Mouse (Mus musculus) T-helper 17 cell (primary cell): Measurements from ENCODE around the gene Sac3d1.

Experiments used
- in situ Hi-C, 2 experiments: fragments of 300-600 bp; cut with MboI, MseI; formaldehyde crosslinking; loops; 1 replicate in 1 of 2; 2 replicates in 1 of 2; pipeline ENCODE4 v1.15.1; 2025; ENCODE audit warnings: high pct_unique_total_duplicates in 2 of 2

The Sac3d1 gene

GRCm38 (mm10) chr19:6123330-6123729 is 4.9 kb upstream of the Sac3d1 start:
- in situ Hi-C loops: no loop called here

DNA sequence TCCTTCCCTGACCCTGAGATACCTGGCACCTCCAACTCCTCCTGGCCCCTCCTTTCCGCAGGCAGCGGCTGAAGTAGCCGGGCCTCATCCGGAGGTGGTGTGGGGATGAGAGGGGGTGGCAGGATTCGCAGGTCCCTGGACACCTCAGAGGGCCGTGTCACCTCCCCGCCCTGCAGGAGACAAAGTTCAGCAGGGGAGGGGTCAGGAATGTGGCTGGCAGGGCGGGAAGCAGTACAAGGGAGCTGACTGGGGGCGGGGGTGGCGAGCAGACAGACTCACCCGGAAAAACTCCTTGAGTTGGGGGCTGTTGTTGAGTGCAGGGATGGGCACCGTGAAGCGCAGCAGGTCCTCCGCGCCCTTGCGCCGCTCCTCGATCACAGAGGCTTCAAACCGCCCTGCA is 3.3 kb upstream of the Sac3d1 start:
- in situ Hi-C loops: no loop called here

DNA sequence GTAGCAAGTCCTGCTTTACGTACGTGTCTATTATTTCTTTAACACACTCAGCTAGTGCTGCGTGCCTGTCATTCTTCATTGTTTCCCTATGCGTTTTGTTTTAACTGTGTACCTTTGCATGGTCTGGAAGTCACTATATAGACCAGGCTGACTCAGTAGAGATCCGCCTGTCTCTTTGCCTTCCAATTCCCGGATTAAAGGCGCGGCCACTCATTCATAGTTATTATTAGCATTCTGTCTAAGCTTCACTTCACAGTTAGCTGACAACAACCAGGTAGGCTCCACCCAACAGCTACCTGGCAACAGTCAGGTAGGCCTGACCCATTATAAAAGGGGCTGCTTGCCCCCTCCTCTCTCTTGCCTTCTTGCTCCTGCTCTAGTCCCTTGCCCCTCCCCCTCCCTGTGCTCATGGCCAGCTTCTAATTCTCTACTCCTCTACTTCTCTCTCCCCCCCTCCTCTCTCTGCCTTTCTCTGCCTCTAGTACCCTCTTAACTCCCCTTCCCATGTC is 281 bp upstream of the Sac3d1 start:
- in situ Hi-C loops: no loop called here

GRCm38 (mm10) chr19:6117346-6117985 is 984 bp downstream of the Sac3d1 start:
- in situ Hi-C loops: no loop called here

- in situ Hi-C loops: no loop called here
Measured at GRCm38 (mm10) chr19:6116113-6116850, 2.2 kb downstream of the Sac3d1 start.

DNA sequence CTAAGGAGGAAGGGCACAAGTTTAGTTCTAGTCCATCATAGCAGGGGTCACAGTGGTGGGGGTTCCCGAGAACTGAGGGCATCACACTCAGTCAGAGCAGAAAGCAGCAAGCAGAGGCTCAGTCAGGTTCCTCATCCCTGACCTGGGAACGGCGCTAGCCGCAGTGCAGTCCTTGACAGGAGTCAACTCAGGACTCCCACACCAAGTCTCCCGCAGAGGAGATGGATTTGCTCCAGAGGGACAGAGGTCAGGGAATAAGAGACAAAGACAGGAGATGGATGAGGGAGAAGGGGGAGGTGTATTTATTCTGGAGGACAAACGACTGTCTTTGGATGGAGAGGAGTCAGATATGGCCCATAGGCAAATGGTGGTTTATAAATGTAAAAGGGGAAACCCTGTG is 5.3 kb downstream of the Sac3d1 start:
- in situ Hi-C loops: no loop called here

GRCm38 (mm10) chr19:6105586-6105985 is 12.9 kb downstream of the Sac3d1 start, which contains the start of gene Naaladl1:
TSS of gene Naaladl1 (plus strand) at chr19:6105782.
- in situ Hi-C loops: no loop called here

GRCm38 (mm10) chr19:6104476-6104875 is 14.0 kb downstream of the Sac3d1 start:
- in situ Hi-C loops: no loop called here

- in situ Hi-C loops: no loop called here
Measured at GRCm38 (mm10) chr19:6102169-6102853, 16.1 kb downstream of the Sac3d1 start.

GRCm38 (mm10) chr19:6101186-6101585 is 17.3 kb downstream of the Sac3d1 start:
- in situ Hi-C loops: no loop called here

DNA sequence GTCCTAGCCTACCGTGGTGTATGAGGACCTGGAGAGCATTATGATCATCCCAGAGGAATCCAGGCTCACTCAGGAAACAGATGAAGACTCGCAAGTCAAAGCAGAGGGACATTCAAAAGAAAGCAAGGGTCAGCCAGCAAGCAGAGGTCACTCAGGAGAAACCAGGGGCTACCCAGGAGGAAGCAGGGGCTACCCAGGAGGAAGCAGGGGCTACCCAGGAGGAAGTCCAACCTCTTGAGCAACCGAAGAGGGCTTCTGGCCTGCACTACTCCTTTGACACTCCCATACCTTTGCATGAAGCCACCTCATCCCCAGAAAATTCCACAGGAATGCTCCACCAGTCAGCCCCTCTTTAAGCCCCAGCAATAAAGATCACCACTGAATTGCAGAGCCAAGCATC is 20.6 kb downstream of the Sac3d1 start:
- in situ Hi-C loops: no loop called here

- in situ Hi-C loops: no loop called here
Measured at GRCm38 (mm10) chr19:6094119-6094518, 24.3 kb downstream of the Sac3d1 start, which contains the start of gene AC131692.1. TSS of gene AC131692.1 (plus strand) at chr19:6094419.

DNA sequence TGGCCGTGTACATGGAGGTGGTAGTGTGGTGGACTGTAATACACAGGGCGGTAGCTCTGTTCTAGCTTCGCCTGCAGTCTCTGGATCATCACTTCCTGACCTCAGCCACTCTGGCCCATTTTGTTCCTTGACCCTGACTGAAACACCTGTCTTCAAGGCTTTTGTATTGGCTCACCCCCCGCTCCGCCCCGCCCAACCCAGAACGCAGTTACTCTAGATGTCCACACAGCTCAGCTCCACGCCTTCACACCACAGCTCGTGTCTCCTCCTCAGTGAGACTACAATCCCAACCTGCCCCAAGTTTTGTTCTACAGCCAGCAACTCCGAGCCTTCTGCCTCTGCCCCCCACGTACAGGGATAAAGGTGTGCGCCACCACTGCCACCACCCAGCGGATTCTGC is 29.6 kb downstream of the Sac3d1 start:
- in situ Hi-C loops: no loop called here

DNA sequence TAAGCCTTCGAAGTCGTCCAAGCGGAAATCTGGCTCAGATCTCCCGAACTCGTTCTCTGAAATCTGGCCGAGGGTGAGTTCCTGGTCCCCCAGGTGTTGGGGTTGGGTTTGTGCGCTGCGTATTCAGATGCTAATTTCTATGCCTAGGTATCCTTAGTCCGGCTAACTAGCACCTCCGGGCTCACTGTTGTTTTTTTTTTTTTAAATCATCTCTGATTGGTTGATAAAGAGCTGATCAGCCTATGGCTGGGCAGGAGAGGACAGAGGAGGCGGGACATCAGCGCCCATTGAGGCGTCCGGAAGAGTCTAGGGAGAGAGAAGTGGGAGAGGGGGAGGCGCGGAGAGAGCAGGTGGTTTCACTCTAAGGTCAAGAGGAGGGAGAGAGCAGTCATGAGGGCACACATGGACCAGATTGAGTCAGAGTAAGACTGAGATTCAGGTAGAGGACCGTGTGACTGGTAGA is 33.0 kb downstream of the Sac3d1 start:
- in situ Hi-C loops: no loop called here

DNA sequence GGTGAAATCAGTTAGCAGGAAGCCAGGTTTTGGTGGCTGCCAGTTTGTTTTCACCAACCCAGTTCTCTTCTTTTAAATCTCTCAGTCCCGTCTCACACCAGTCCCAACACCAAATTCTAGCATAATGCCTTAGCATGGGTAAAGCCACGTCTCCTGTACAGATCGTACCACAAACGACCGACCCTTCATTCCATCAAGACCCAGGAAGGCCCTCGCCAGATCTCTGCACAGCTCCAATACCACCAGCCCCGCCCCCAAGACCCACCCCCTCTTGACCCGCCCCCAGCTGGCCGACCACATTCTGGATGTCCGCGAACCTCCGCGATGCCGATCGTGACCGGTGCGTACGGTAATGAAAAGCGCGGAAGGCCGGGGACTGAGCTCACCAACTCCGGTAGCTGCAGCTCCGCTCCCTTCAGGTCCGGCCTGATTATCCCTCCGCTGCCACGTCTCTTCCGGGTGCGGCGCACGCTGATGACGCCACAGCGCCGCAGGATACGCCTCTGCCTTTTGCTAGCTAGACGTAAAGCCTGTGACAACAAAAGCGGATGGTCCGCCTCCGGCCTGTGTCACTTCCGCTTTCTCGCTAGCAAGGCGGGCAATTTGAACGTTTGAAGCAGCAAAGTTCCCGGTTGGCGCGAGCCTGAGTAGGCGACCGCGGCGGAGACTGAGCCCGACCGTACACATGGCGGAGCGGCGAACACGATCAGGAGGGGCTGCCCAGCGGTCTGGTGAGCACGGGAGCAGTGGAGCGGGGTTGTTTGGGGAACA is 33.8 kb downstream of the Sac3d1 start, which contains the start of the genes Zfpl1 and Cdca5:
TSS of gene Zfpl1 (minus strand) at position 479 of the 771 bp plus-strand sequence.
TSS of gene Cdca5 (plus strand) at position 506 of the 771 bp plus-strand sequence.
- in situ Hi-C loops: no loop called here

GRCm38 (mm10) chr19:6082156-6082555 is 36.3 kb downstream of the Sac3d1 start, which contains the start of gene Gm28374:
TSS of gene Gm28374 (minus strand) at chr19:6082256.
- in situ Hi-C loops: no loop called here

- in situ Hi-C loops: no loop called here
Measured at GRCm38 (mm10) chr19:6079983-6080480, 38.4 kb downstream of the Sac3d1 start, which contains the start of gene Tmem262. TSS of gene Tmem262 (plus strand) at chr19:6080033.

DNA sequence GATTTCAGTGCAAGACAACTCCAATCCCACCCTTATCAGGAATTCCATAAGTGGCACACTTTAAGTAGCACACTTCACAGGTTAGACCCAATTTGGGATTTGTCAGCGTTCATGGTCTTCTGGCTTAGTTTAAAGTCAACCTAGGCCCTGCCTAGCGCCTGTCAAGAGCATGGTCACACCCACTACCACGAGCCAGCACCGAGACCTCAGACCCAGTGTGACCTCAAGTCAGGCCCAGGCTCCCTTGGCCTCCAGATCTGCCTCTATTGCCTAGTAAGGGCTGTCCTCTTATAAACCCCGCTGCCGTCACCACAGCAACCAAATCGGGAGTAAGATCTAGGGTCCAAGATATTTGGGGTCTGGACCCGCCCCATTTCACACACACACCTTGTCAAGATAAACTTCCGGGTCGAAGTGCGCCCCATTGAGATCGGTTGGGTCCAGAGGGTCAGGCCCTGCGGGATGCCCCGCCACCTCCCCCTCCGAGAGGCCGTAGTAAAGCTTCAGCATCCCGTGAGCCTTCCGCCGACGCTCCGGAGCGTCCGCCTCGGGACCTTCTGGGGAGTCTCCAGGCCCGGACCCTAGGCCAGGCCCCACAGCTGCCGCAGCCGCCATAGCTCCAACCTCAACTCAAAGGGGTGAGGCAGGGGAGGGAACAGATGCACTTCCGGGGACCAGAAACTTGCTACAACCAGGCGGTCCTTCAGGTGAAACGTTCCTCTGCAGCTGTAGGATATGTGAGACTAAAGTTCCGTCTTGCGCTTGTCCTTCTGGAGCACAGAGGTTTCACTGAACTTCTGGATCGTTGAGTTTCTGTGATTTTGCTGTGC is 41.7 kb downstream of the Sac3d1 start, which contains the start of gene Vps51:
TSS of gene Vps51 (minus strand) at position 668 of the 830 bp plus-strand sequence.
- in situ Hi-C loops: no loop called here

GRCm38 (mm10) chr19:6073889-6074288 is 44.6 kb downstream of the Sac3d1 start:
- in situ Hi-C loops: no loop called here

GRCm38 (mm10) chr19:6071261-6071660 is 47.2 kb downstream of the Sac3d1 start:
- in situ Hi-C loops: no loop called here
